Comparison of ENCODE assay signal across 8 mouse cellular contexts in genomic region chr3:87987633-87988032, GRCm38 (mm10). TPM values are rescaled to one million over a fixed set of nuclear protein-coding genes. Genes with fewer than 3 reads are reported as not detected.
DNase-seq lines count a peak whose midpoint lies in the region; ATAC-seq and TF ChIP-seq lines count a peak whose summit lies in the region.

No protein-coding gene starts in this region.

- 0% methylated on average over 15 of the region's 15 CpGs for WGBS in hindbrain, embryonic 16.5 days
- under 1% methylated on average over 15 of the region's 15 CpGs for WGBS in lung, postnatal 0 days
- 2% methylated on average over 15 of the region's 15 CpGs for WGBS in stomach, embryonic 15.5 days

- no peaks in the 10 kb centered on the region for H3K27me3 ChIP-seq in hindbrain, embryonic 16.5 days (replicated peaks; ENCODE audit: control insufficient read depth, insufficient read depth, low read length)
- H3K27me3 ChIP-seq in lung, postnatal 0 days (replicated peaks; ENCODE audit: insufficient read depth, low read length), result peaks cover 18% of the 10 kb centered on the region; the same call in 1 of the 2 replicates
- peaks cover 45% of the 10 kb centered on the region for H3K27me3 ChIP-seq in stomach, embryonic 15.5 days (replicated peaks)

- peak overlapping the region; percentile 62 for H3K27ac ChIP-seq in hindbrain, embryonic 16.5 days (ENCODE audit: low read depth, low read length)
- no peak overlapping the region for H3K27ac ChIP-seq in lung, postnatal 0 days (ENCODE audit: low read length)
- H3K27ac ChIP-seq in stomach, embryonic 15.5 days, result no peak overlapping the region

- peak overlapping the region; percentile 87 for H3K4me2 ChIP-seq in hindbrain, embryonic 16.5 days (ENCODE audit: low read length)
- H3K4me2 ChIP-seq in lung, postnatal 0 days (replicated peaks; ENCODE audit: low read depth, low read length), result peak overlapping the region; percentile 48
- peak overlapping the region; percentile 83 for H3K4me2 ChIP-seq in stomach, embryonic 15.5 days

- H3K9ac ChIP-seq in hindbrain, embryonic 16.5 days (ENCODE audit: low read depth, low read length), result peak overlapping the region; percentile 67
- H3K9ac ChIP-seq in lung, postnatal 0 days (replicated peaks; ENCODE audit: low read depth), result no peak overlapping the region
- no peak overlapping the region for H3K9ac ChIP-seq in stomach, embryonic 15.5 days

- no peaks in the 10 kb centered on the region for H3K36me3 ChIP-seq in hindbrain, embryonic 16.5 days (ENCODE audit: control insufficient read depth, insufficient read depth, low read length)
- no peaks in the 10 kb centered on the region for H3K36me3 ChIP-seq in lung, postnatal 0 days (ENCODE audit: insufficient read depth, low read length)
- no peaks in the 10 kb centered on the region for H3K36me3 ChIP-seq in stomach, embryonic 15.5 days

- peak; percentile 58 for DNase-seq in right cerebral cortex, postnatal 4 days
- DNase-seq in right cerebral cortex, postnatal 14 days, result no peak
- DNase-seq in embryo, embryonic 11.5 days (ENCODE audit: low read depth, low spot score), result peak; percentile 69
- peak; percentile 78 for DNase-seq in lung, postnatal 0 days (ENCODE audit: low spot score)
- DNase-seq in left cerebral cortex, adult 8-10 months (ENCODE audit: low spot score in 2 of 2), result no peak
- no peak for DNase-seq in layer of hippocampus, adult 9-11 months

- H3K4me1 ChIP-seq in hindbrain, embryonic 16.5 days (ENCODE audit: control insufficient read depth, insufficient read depth, low read depth, low read length), result peaks cover 45% of the 10 kb centered on the region
- H3K4me1 ChIP-seq in lung, postnatal 0 days (ENCODE audit: insufficient read depth, low read depth, low read length), result peaks cover 43% of the 10 kb centered on the region; the same call in 1 of the 2 replicates
- peaks cover 50% of the 10 kb centered on the region for H3K4me1 ChIP-seq in stomach, embryonic 15.5 days

- TF ChIP-seq CTCF in lung, postnatal 0 days (IDR thresholded peaks at IDR 0.05), result peak; percentile 17

- H3K4me3 ChIP-seq in hindbrain, embryonic 16.5 days (ENCODE audit: low read length), result peak overlapping the region; percentile 44
- H3K4me3 ChIP-seq in lung, postnatal 0 days (ENCODE audit: low read depth, low read length), result peak overlapping the region; percentile 18
- peak overlapping the region; percentile 40 for H3K4me3 ChIP-seq in stomach, embryonic 15.5 days (replicated peaks)

- no peaks in the 10 kb centered on the region for H3K9me3 ChIP-seq in hindbrain, embryonic 16.5 days (ENCODE audit: control insufficient read depth, low read length)
- H3K9me3 ChIP-seq in lung, postnatal 0 days (ENCODE audit: low read length), result no peaks in the 10 kb centered on the region
- H3K9me3 ChIP-seq in stomach, embryonic 15.5 days, result no peaks in the 10 kb centered on the region

- peak; percentile 60 for ATAC-seq in hindbrain, embryonic 16.5 days
- ATAC-seq in lung, postnatal 0 days, result peak; percentile 13; the same call in 1 of the 2 replicates
- ATAC-seq in stomach, embryonic 15.5 days (ENCODE audit: insufficient read depth, low FRiP score, low read depth), result peak; percentile 16; the same call in 1 of the 2 replicates

- no peak for TF ChIP-seq EP300 in lung, postnatal 0 days (IDR thresholded peaks at IDR 0.05)

RNA-seq across cellular contexts. Expression of gene Bcan, which starts 12.4 kb away (rescaled TPM):
- polyA plus RNA-seq in hindbrain, embryonic 16.5 days (2015; fragmentation: Nextera tagmentation; extraction: Ambion mirVana), result 150 and 186 TPM in 2 replicates
- polyA plus RNA-seq in lung, postnatal 0 days (2015; fragmentation: Nextera tagmentation; extraction: Ambion mirVana), result 0.33 and 0.56 TPM in 2 replicates
- polyA plus RNA-seq in stomach, embryonic 15.5 days (2015; fragmentation: Nextera tagmentation; extraction: Ambion mirVana), result 0.17 and 0.23 TPM in 2 replicates
- total RNA-seq in left cerebral cortex, adult 8-10 months (2022), result 100 to 1,000 TPM; 230 to 238 (median 233) TPM

RNA-seq across cellular contexts. Expression of gene Nes, which starts 16.8 kb away (rescaled TPM):
- polyA plus RNA-seq in hindbrain, embryonic 16.5 days (2015; fragmentation: Nextera tagmentation; extraction: Ambion mirVana), result 15.6 and 20.2 TPM in 2 replicates
- 22.2 and 30.7 TPM in 2 replicates for polyA plus RNA-seq in lung, postnatal 0 days (2015; fragmentation: Nextera tagmentation; extraction: Ambion mirVana)
- polyA plus RNA-seq in stomach, embryonic 15.5 days (2015; fragmentation: Nextera tagmentation; extraction: Ambion mirVana), result 18.6 and 19.1 TPM in 2 replicates
- total RNA-seq in left cerebral cortex, adult 8-10 months (2022), result 1 to 10 TPM; 4.0 to 5.5 (median 5.2) TPM

RNA-seq across cellular contexts. Expression of gene Crabp2, which starts 39.2 kb away (rescaled TPM):
- 49.1 and 52.4 TPM in 2 replicates for polyA plus RNA-seq in hindbrain, embryonic 16.5 days (2015; fragmentation: Nextera tagmentation; extraction: Ambion mirVana)
- polyA plus RNA-seq in lung, postnatal 0 days (2015; fragmentation: Nextera tagmentation; extraction: Ambion mirVana), result 0.21 and 0.38 TPM in 2 replicates
- 17.2 and 20.0 TPM in 2 replicates for polyA plus RNA-seq in stomach, embryonic 15.5 days (2015; fragmentation: Nextera tagmentation; extraction: Ambion mirVana)
- total RNA-seq in left cerebral cortex, adult 8-10 months (2022), result 1 to 10 TPM; 4.9 to 6.5 (median 5.9) TPM

RNA-seq across cellular contexts. Expression of gene Hapln2, which starts 39.8 kb away (rescaled TPM):
- polyA plus RNA-seq in hindbrain, embryonic 16.5 days (2015; fragmentation: Nextera tagmentation; extraction: Ambion mirVana), result 0.30 and 0.66 TPM in 2 replicates
- polyA plus RNA-seq in lung, postnatal 0 days (2015; fragmentation: Nextera tagmentation; extraction: Ambion mirVana), result not detected in 2 replicates
- polyA plus RNA-seq in stomach, embryonic 15.5 days (2015; fragmentation: Nextera tagmentation; extraction: Ambion mirVana), result 0.18 TPM in 1 of 2 replicates, not detected in the other
- 10 to 100 TPM; 23.0 to 35.7 (median 32.1) TPM for total RNA-seq in left cerebral cortex, adult 8-10 months (2022)

RNA-seq across cellular contexts. Expression of gene Gpatch4, which starts 55.3 kb away (rescaled TPM):
- 34.9 and 35.8 TPM in 2 replicates for polyA plus RNA-seq in hindbrain, embryonic 16.5 days (2015; fragmentation: Nextera tagmentation; extraction: Ambion mirVana)
- 8.0 and 10.8 TPM in 2 replicates for polyA plus RNA-seq in lung, postnatal 0 days (2015; fragmentation: Nextera tagmentation; extraction: Ambion mirVana)
- 33.7 and 35.0 TPM in 2 replicates for polyA plus RNA-seq in stomach, embryonic 15.5 days (2015; fragmentation: Nextera tagmentation; extraction: Ambion mirVana)
- total RNA-seq in left cerebral cortex, adult 8-10 months (2022), result 10 to 100 TPM; 16.7 to 19.5 (median 18.1) TPM

Comparison
In these comparisons a context has a peak if more than half of its experiments do, and no peak if none do; other contexts are left out.
1. DNase-seq: peak in right cerebral cortex, postnatal 4 days (single experiment), embryo, embryonic 11.5 days (single experiment) and lung, postnatal 0 days (single experiment); none in right cerebral cortex, postnatal 14 days (single experiment), left cerebral cortex, adult 8-10 months (0 of 2) and layer of hippocampus, adult 9-11 months (single experiment).
2. RNA of gene Bcan, which starts 12.4 kb away (polyA plus RNA-seq): 150 to 186 TPM in hindbrain, embryonic 16.5 days; 0.33 to 0.56 TPM in lung, postnatal 0 days and 0.17 to 0.23 TPM in stomach, embryonic 15.5 days; every median in the first group is over 10 times any median in the second.
3. RNA of gene Crabp2, which starts 39.2 kb away (polyA plus RNA-seq): 49.1 to 52.4 TPM in hindbrain, embryonic 16.5 days and 17.2 to 20.0 TPM in stomach, embryonic 15.5 days; 0.21 to 0.38 TPM in lung, postnatal 0 days; every median in the first group is over 10 times any median in the second.
4. Peak in every context shown above with its lines, with median percentiles within 50 percentile points of each other: ATAC-seq, H3K4me2 ChIP-seq and H3K4me3 ChIP-seq.